Mouse (Mus musculus): ENCODE measurements around the gene Cdh22.

The Cdh22 gene

GRCm38 (mm10) chr2:165211426-165212079, 23.1 kb downstream of the Cdh22 start:
- no peak for DNase-seq (ENCODE audit: extremely low read depth, low read depth, low spot score)

GRCm38 (mm10) chr2:165210948-165211347, 23.7 kb downstream of the Cdh22 start:
- no peak for DNase-seq (ENCODE audit: extremely low read depth, low read depth, low spot score)

GRCm38 (mm10) chr2:165207689-165208088, 27.0 kb downstream of the Cdh22 start:
- DNase-seq (ENCODE audit: extremely low read depth, low read depth, low spot score) = no peak

- no peak for DNase-seq (ENCODE audit: extremely low read depth, low read depth, low spot score)
Measured at GRCm38 (mm10) chr2:165207086-165207485, 27.6 kb downstream of the Cdh22 start.

GRCm38 (mm10) chr2:165205486-165205885, 29.2 kb downstream of the Cdh22 start:
- DNase-seq (ENCODE audit: extremely low read depth, low read depth, low spot score) = no peak

- no peak for DNase-seq (ENCODE audit: extremely low read depth, low read depth, low spot score)
Measured at GRCm38 (mm10) chr2:165204931-165205330, 29.7 kb downstream of the Cdh22 start.

GRCm38 (mm10) chr2:165201761-165202751, 32.6 kb downstream of the Cdh22 start:
- no peak for DNase-seq (ENCODE audit: extremely low read depth, low read depth, low spot score)

GRCm38 (mm10) chr2:165197546-165197945, 37.1 kb downstream of the Cdh22 start:
- no peak for DNase-seq (ENCODE audit: extremely low read depth, low read depth, low spot score)

GRCm38 (mm10) chr2:165195411-165196182, 39.1 kb downstream of the Cdh22 start:
- DNase-seq (ENCODE audit: extremely low read depth, low read depth, low spot score) = no peak

- DNase-seq (ENCODE audit: extremely low read depth, low read depth, low spot score) = no peak
Measured at GRCm38 (mm10) chr2:165191483-165191882, 43.2 kb downstream of the Cdh22 start.

GRCm38 (mm10) chr2:165189546-165189945, 45.1 kb downstream of the Cdh22 start:
- DNase-seq (ENCODE audit: extremely low read depth, low read depth, low spot score) = no peak

GRCm38 (mm10) chr2:165187648-165188380, 46.8 kb downstream of the Cdh22 start:
- DNase-seq (ENCODE audit: extremely low read depth, low read depth, low spot score) = no peak

GRCm38 (mm10) chr2:165184015-165184633, 50.5 kb downstream of the Cdh22 start:
- no peak for DNase-seq (ENCODE audit: extremely low read depth, low read depth, low spot score)

GRCm38 (mm10) chr2:165182085-165182976, 52.3 kb downstream of the Cdh22 start:
- DNase-seq (ENCODE audit: extremely low read depth, low read depth, low spot score) = no peak

- DNase-seq (ENCODE audit: extremely low read depth, low read depth, low spot score) = no peak
Measured at GRCm38 (mm10) chr2:165179231-165179630, 55.4 kb downstream of the Cdh22 start.

GRCm38 (mm10) chr2:165176965-165177364, 57.7 kb downstream of the Cdh22 start:
- no peak for DNase-seq (ENCODE audit: extremely low read depth, low read depth, low spot score)

GRCm38 (mm10) chr2:165166664-165167435, 67.8 kb downstream of the Cdh22 start:
- DNase-seq (ENCODE audit: extremely low read depth, low read depth, low spot score) = no peak

- DNase-seq (ENCODE audit: extremely low read depth, low read depth, low spot score) = no peak
Measured at GRCm38 (mm10) chr2:165162221-165162620, 72.4 kb downstream of the Cdh22 start.
